Mouse (Mus musculus) adrenal gland, adult 8-10 months (tissue): Measurements from ENCODE around the gene Mical3. TPM values are rescaled to one million over a fixed set of nuclear protein-coding genes. Genes with fewer than 3 reads are reported as not detected.

Source experiments
- DNase-seq: peaks from one replicate; pipeline ENCODE4 v3.0.0; 2022
- total RNA-seq, 4 experiments: library from RNA; stranded (reverse); gene quantifications; 2 replicates each; pipeline ENCODE4 v1.2.4; 2022

Mical3 gene
- total RNA-seq, 4 experiments from 2014 or later, result 41.6 to 78.2 (median 55.4) TPM

DNA sequence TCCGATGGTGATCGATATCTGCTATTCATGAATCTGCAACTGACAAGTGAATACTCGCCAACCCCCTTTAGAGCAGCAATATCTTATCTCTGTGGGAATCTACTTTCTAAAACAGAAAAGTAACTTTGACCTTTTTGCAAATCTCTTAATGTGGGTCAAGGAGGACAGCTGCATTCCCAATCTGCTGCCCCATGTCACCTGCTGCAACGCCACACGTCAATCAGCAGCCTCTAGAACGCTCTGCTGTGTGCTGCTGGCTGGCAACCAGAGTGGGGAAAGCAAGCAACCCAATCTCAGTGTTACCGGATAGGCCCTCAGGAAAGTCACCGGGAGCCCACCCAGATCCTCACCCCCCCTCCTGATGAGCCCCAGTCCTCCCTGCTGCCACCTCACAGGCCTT, 79.4 kb downstream of the Mical3 start:
- no peak for DNase-seq

- DNase-seq, result no peak
Measured at GRCm38 (mm10) chr6:121048696-121049095, 82.1 kb downstream of the Mical3 start.

- no peak for DNase-seq
Measured at GRCm38 (mm10) chr6:121045345-121046080, 85.3 kb downstream of the Mical3 start.

- DNase-seq, result no peak
Measured at GRCm38 (mm10) chr6:121043434-121044189, 87.2 kb downstream of the Mical3 start.

- DNase-seq, result no peak
Measured at GRCm38 (mm10) chr6:121039719-121040118, 91.1 kb downstream of the Mical3 start.

DNA sequence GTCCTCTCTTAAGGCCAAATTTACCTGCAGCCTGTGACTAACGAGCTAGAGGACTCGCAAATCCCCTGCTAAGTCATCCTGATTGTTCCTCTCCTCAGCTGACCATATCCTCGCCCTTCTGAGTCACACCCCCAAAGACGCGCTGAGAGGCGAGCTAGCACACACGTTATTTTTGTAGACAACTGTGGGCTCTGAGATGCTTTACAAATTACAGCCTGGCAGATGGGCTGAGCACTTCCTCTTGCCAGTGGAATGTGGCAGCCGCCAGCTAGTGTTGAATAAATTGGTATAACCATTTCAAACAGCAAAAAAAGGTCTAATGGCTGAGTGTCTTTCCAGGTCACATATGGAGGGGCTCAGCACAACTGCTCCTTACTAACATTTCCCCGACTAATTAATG, 91.5 kb downstream of the Mical3 start:
- no peak for DNase-seq

DNA sequence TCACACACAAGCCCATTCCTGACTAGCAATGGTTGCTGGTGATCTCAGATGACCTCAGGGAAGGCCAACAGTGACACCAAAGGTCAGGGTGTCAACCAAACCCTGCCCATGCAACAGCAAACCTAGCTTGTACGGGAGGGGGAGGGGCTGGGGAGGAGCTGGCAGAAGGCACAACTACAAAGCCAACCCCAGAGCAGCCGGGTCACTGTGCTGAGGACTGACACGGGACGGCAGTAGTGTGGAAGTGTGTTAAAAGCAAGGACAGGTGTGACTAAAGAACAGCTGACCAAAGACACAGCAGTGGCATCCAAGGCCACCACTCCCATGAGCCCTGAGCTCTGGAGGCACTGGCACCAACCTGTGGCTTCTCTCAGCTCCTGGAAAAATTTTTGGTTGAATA, 93.7 kb downstream of the Mical3 start:
- DNase-seq, result no peak

DNA sequence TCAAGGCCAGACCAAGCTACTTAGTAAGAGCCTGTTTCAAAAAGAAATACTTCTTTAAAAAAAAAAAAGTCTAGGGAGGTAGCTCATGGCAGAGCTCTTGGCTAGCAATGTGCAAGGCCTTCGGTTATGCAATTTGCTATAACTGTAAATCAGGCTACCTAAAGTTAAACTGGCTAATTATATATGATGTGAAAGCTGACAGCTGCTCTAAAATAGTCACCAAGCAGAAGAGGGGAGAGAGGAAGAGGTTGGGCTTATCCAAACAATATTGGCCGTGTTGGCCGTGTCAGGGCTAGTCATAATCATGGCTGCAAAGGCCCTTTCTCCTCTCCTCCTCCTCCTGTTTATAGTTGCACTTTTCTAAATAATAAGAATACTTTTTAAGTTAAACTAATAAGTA, 94.9 kb downstream of the Mical3 start:
- no peak for DNase-seq

DNA sequence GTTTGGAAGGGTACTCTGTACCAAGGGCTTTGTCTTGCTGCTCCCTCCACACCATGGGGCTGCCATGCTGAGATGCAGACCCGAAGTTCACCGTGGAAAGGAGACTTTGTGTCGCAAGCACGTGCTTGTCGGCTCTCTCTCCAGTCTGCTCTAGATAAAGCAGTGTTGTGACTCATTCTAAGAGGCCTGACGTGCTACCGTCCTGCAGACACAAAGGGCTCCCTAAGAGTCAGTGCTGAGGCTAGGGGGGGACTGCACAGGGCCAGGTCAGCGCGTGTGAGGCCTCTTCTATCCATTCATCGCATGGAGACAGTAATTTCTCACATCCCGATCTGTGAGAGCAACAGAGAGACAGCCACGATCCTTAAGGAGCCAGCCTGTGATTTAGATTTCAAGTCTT, 95.5 kb downstream of the Mical3 start:
- no peak for DNase-seq

DNA sequence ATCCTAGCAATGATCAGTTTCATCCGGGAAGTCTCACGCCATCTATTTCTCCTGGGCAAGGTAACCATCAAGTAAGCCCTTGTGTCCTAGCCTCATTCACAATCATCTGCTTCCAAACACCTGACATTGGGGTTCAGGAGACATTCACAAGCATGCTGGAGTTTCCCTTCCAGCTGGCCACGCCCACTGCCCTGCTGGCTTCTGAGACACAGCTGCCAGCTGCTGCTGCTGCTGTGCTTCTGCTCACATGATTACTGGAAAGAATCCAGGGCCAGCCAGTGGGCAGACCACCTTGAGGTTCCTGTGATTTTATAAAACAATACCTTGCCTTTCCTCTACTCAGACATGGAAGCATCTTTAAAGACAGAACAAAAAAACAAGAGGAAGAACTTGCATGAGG, 97.5 kb downstream of the Mical3 start:
- DNase-seq, result no peak

DNA sequence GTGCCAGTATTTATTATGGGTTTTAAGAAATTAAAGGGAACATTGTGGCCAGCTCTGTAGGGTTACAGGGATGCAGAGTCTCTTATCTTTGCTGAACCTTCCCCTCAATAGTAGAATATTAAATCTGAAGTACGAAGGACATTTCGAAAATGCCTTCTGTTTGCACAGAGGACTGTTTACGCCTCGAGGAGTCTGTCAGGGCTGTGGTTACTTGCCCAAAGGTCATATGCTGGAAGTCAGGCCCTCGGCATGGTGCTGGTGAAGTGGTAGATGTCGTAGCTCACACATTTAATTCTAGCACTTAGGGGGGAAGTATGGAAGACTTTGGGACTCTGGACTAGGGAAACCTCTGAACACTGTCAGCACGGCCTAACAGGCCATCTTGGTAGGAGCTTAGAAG, 99.4 kb downstream of the Mical3 start:
- DNase-seq, result no peak

DNA sequence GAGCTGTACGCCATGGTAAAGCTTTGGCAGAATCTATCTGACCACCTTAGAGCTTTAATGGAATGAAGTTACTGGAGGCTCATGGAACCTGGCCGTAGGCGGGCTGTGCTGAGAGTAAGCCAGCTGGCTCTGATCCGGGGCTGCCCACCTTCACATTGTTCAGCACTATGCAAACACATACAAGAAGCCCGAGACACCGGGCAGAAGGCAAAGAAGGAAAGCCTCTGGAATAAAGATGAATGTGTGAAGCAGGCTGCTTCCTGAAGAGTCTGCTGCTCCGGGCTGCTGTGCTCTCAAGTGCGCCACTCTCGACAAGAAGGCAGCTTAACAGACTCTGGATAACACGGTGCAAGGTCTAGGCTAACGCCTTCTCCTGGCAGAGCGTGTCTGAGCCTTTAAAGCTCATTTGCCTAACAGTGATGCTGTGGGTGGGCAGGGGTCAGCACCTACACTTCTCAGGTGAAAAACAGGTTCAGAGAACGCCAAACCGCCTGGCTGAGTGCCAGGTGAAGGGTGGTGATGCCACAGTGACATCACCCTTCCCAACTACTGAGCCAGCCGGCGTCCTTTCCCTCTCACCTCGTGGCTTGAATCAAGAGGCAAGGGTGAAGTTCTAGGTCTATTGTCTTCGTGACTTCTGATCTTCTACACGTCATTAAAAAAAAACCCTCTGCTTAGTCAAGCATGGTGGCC, 100.8 kb downstream of the Mical3 start:
- no peak for DNase-seq

- DNase-seq, result peak; percentile 41
Measured at GRCm38 (mm10) chr6:121028514-121028913, 102.3 kb downstream of the Mical3 start.

- DNase-seq, result no peak
Measured at GRCm38 (mm10) chr6:121027314-121027713, 103.5 kb downstream of the Mical3 start.

- no peak for DNase-seq
Measured at GRCm38 (mm10) chr6:121026866-121027265, 103.9 kb downstream of the Mical3 start.

- DNase-seq, result no peak
Measured at GRCm38 (mm10) chr6:121026019-121026584, 104.7 kb downstream of the Mical3 start.

DNA sequence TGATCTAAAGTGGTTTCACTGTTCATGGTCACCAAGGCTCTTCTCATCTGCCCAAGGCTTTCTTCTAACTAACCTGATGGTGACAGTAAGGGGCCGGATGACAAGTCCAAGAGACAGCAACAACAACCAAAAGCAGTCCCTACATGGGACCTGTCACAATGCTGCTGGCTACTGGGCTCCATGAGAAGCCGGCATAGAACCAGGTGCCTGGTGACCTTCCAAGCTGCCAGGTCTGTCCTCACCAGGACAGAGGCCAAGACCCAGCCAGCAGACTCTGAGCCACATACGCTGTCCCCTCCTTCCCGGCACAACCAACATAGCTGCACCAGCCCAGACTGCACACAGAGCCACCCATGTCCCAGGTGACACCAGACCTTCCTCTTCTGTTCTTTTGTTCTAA, 112.7 kb downstream of the Mical3 start:
- no peak for DNase-seq

- DNase-seq, result peak; percentile 67
Measured at GRCm38 (mm10) chr6:121017436-121018031, 113.3 kb downstream of the Mical3 start.

- DNase-seq, result no peak
Measured at GRCm38 (mm10) chr6:121016097-121016496, 114.7 kb downstream of the Mical3 start.

DNA sequence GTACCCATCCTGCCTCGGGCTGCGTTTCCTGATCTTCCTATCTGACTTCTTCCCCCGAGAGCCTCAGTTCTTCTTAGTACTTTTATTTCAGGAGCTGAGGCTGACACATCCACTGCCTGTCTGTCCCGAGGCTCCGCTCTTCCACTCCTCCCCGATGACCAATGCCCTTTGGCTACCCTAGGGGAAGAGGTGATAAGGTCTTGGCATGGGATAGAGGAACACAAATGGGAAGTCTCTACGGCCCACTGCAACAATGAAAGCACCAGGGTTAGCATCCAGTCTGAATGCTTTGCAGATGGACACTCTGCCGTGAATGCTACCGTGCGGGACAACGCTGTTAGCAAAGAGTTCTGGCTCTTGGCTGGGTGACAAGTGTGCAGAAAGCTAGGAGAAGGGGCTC, 116.5 kb downstream of the Mical3 start:
- DNase-seq, result no peak

DNA sequence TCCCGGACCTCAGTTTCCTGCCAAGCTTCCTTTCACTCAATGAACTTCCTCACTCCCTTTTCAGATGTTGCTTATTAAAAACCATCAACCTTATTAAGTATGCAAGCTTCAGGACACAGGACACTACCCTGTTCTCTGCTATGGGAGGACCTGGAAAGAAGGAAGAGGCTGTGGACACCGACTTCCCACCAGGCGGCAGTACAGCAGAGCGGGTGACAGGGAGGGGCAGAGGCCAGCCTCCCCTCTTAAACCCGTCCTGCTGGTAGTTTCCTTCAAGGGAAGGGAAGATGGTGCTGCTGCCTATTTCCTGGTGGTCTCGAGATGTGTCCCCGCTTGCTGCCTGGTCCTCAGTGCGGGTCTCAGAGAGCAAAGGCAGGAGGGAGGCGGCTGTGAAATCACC, 117.0 kb downstream of the Mical3 start:
- no peak for DNase-seq

DNA sequence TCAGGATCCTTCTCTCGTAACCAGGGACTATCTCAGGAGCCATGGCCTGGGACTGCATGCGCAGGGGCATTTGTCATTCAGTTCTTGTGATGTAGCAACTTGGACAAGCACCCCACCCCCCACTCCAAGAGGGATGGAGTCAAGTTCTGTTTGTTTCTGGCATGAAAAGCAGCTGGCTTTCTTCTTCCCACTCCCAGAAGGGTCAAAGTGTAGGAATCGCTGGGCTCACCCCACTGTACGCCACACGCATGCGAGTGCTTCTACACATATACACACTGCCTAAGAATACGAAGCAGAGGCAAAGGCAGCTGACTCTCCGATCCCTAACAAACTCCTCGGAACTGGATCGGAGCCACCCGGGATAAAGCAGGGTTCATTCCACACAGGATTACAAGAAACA, 119.1 kb downstream of the Mical3 start:
- no peak for DNase-seq

DNA sequence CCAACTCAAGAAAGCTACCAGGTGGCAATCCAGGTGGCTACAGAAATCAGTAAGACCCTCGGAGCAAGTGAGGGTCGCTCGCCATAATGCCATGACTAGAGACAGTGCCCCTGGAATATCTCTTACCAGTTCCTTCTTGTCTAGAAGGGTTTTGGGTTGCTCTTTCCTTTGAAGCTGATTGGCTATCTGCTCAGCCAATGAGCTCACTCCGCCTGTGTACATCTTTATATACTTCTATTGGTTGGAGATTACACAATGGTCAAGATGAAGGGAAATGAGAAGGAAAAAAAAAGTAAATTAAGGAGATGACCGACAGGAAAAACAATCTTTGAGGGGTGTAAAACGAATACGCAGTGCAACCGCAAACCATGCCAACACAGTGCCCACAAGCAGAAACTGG, 121.1 kb downstream of the Mical3 start:
- no peak for DNase-seq
